Mouse (Mus musculus) liver, embryonic 13.5 days (tissue): ENCODE measurements around the gene Gk5. TPM values are rescaled to one million over a fixed set of nuclear protein-coding genes. Genes with fewer than 3 reads are reported as not detected.

Source experiments
- ATAC-seq: fragments of 200-750 bp; cut with Nextera tagmentation; 2 replicates; pipeline ENCODE4 v1.8.0; 2017; ENCODE audit warnings: low read depth, mild to moderate bottlenecking, moderate number of reproducible peaks, moderate library complexity
- DNase-seq: peaks from one replicate; pipeline ENCODE4 v3.0.0; 2022
- H3K27ac ChIP-seq: fragments of 300-500 bp; sonication (generic); 2 replicates; pipeline ENCODE4 v1.5.1; 2015; ENCODE audit warnings: moderate library complexity, mild to moderate bottlenecking, inconsistent platforms
- H3K27me3 ChIP-seq: fragments of 300-500 bp; sonication (generic); 2 replicates; pipeline ENCODE4 v1.6.1; 2015; ENCODE audit warnings: mild to moderate bottlenecking, inconsistent platforms
- H3K36me3 ChIP-seq: fragments of 300-500 bp; sonication (generic); 2 replicates; pipeline ENCODE4 v1.6.1; 2015; ENCODE audit warnings: mild to moderate bottlenecking, inconsistent platforms
- H3K4me1 ChIP-seq: fragments of 300-500 bp; sonication (generic); replicated peaks from 2 replicates; pipeline ENCODE4 v1.6.1; 2015; ENCODE audit warnings: inconsistent platforms
- H3K4me2 ChIP-seq: fragments of 300-500 bp; sonication (generic); 2 replicates; pipeline ENCODE4 v1.6.1; 2015; ENCODE audit warnings: inconsistent platforms, mild to moderate bottlenecking, moderate library complexity
- H3K4me3 ChIP-seq: fragments of 300-500 bp; sonication (generic); replicated peaks from 2 replicates; pipeline ENCODE4 v1.5.1; 2015; ENCODE audit warnings: mild to moderate bottlenecking, inconsistent platforms
- H3K9ac ChIP-seq: fragments of 300-500 bp; sonication (generic); 2 replicates; pipeline ENCODE4 v1.6.1; 2015; ENCODE audit warnings: mild to moderate bottlenecking, inconsistent platforms
- H3K9me3 ChIP-seq: fragments of 300-500 bp; sonication (generic); replicated peaks from 2 replicates; pipeline ENCODE4 v1.6.1; 2016; ENCODE audit warnings: inconsistent platforms
- WGBS: fragments of 180-500 bp; shearing (Covaris S2); methylation state at CpG from one replicate; pipeline ENCODE4 v1.1.7; 2015; ENCODE audit not compliant: insufficient replicate concordance; 5-methylcytosine and 5-hydroxymethylcytosine counted together
- polyA plus RNA-seq: library from polyadenylated mRNA; unstranded; fragments of >200 nt; fragmentation: Nextera tagmentation; extraction: Ambion mirVana; gene quantifications from 2 replicates; pipeline ENCODE4 v1.2.1, GENCODE M21; 2015

Gene Gk5
- polyA plus RNA-seq, 1 experiment from 2014 or later, result 0.47 TPM

GRCm38 (mm10) chr9:96195885-96196622, 76.9 kb downstream of the Gk5 start, which contains the start of gene Tfdp2:
Gene Tfdp2 (plus strand): TSS chr9:96196275.
- Histone ChIP-seq H3K9ac (peak within 1 kb of the TSS; percentile 81), H3K4me2 (peak within 1 kb of the TSS; percentile 100), H3K9me3 (no peaks in the 10 kb centered on the region), H3K4me1 (peaks cover 27% of the 10 kb centered on the region), H3K4me3 (peak within 1 kb of the TSS; percentile 78), H3K27me3 (no peaks in the 10 kb centered on the region), H3K27ac (peak within 1 kb of the TSS; percentile 81), H3K36me3 (no peaks in the 10 kb centered on the region)
- DNase-seq, result peak; percentile 86
- under 1% methylated on average over 76 of the region's 81 CpGs for WGBS
- peak; percentile 98 for ATAC-seq

GRCm38 (mm10) chr9:96196636-96197181, 77.5 kb downstream of the Gk5 start:
- Histone ChIP-seq H3K4me1 (peaks cover 27% of the 10 kb centered on the region), H3K36me3 (no peaks in the 10 kb centered on the region), H3K9me3 (no peaks in the 10 kb centered on the region), H3K27ac (peak overlapping the region; percentile 81), H3K27me3 (no peaks in the 10 kb centered on the region), H3K4me3 (peak overlapping the region; percentile 78), H3K4me2 (peak overlapping the region; percentile 100), H3K9ac (peak overlapping the region; percentile 81)
- DNase-seq (peak; percentile 26), ATAC-seq (no peak)
- 2% methylated on average over 20 of the region's 20 CpGs for WGBS

GRCm38 (mm10) chr9:96197806-96198205, 78.6 kb downstream of the Gk5 start:
- no peaks in the 10 kb centered on the region for H3K9me3 ChIP-seq
- H3K4me1 ChIP-seq, result peaks cover 27% of the 10 kb centered on the region
- no peak for ATAC-seq
- H3K27me3 ChIP-seq, result no peaks in the 10 kb centered on the region
- 82% methylated on average over 9 of the region's 9 CpGs for WGBS
- no peak for DNase-seq
- 0 out of 2 replicates have a peak, but pooled peaks cover 3% of the 10 kb centered on the region for H3K36me3 ChIP-seq
- peak overlapping the region; percentile 78 for H3K4me3 ChIP-seq
- no peak overlapping the region for H3K27ac ChIP-seq
- H3K9ac ChIP-seq, result no peak overlapping the region
- peak overlapping the region; percentile 100 for H3K4me2 ChIP-seq

- Histone ChIP-seq H3K36me3 (0 out of 2 replicates have a peak, but pooled peaks cover 5% of the 10 kb centered on the region), H3K9me3 (no peaks in the 10 kb centered on the region), H3K27me3 (no peaks in the 10 kb centered on the region), H3K4me3 (no peak overlapping the region), H3K4me1 (peaks cover 7% of the 10 kb centered on the region), H3K9ac (no peak overlapping the region), H3K27ac (no peak overlapping the region), H3K4me2 (no peak overlapping the region)
- ATAC-seq (no peak), DNase-seq (no peak)
- 87% methylated on average over 3 of the region's 3 CpGs for WGBS
Observed at GRCm38 (mm10) chr9:96203663-96204062, 84.5 kb downstream of the Gk5 start.

- peaks cover 7% of the 10 kb centered on the region for H3K4me1 ChIP-seq
- 0 out of 2 replicates have a peak, but pooled peaks cover 4% of the 10 kb centered on the region for H3K36me3 ChIP-seq
- H3K9me3 ChIP-seq, result no peaks in the 10 kb centered on the region
- H3K27me3 ChIP-seq, result no peaks in the 10 kb centered on the region
- 79% methylated on average over 3 of the region's 3 CpGs for WGBS
- ATAC-seq, result no peak
- H3K9ac ChIP-seq, result no peak overlapping the region
- no peak overlapping the region for H3K4me3 ChIP-seq
- no peak overlapping the region for H3K4me2 ChIP-seq
- no peak overlapping the region for H3K27ac ChIP-seq
- no peak for DNase-seq
Observed at GRCm38 (mm10) chr9:96207428-96207827, 88.3 kb downstream of the Gk5 start.

- no peaks in the 10 kb centered on the region for H3K4me1 ChIP-seq
- 75% methylated on average over 3 of the region's 3 CpGs for WGBS
- ATAC-seq (no peak), DNase-seq (no peak)
- no peak overlapping the region for H3K4me3 ChIP-seq
- H3K9me3 ChIP-seq, result no peaks in the 10 kb centered on the region
- H3K36me3 ChIP-seq, result no peaks in the 10 kb centered on the region
- no peak overlapping the region for H3K9ac ChIP-seq
- H3K4me2 ChIP-seq, result no peak overlapping the region
- no peak overlapping the region for H3K27ac ChIP-seq
- no peaks in the 10 kb centered on the region for H3K27me3 ChIP-seq
Observed at GRCm38 (mm10) chr9:96213036-96213645, 94.0 kb downstream of the Gk5 start.

GRCm38 (mm10) chr9:96214171-96214570, 95.0 kb downstream of the Gk5 start:
- Histone ChIP-seq H3K4me3 (no peak overlapping the region), H3K27me3 (no peaks in the 10 kb centered on the region), H3K4me2 (no peak overlapping the region), H3K27ac (no peak overlapping the region), H3K36me3 (no peaks in the 10 kb centered on the region), H3K9me3 (no peaks in the 10 kb centered on the region), H3K4me1 (peaks cover 8% of the 10 kb centered on the region), H3K9ac (no peak overlapping the region)
- 79% methylated on average over 2 of the region's 2 CpGs for WGBS
- ATAC-seq (no peak), DNase-seq (no peak)

- H3K27me3 ChIP-seq, result no peaks in the 10 kb centered on the region
- peaks cover 13% of the 10 kb centered on the region for H3K4me1 ChIP-seq
- H3K27ac ChIP-seq, result no peak overlapping the region
- H3K4me3 ChIP-seq, result no peak overlapping the region
- 84% methylated on average over 1 of the region's 1 CpGs for WGBS
- H3K9me3 ChIP-seq, result no peaks in the 10 kb centered on the region
- DNase-seq (no peak), ATAC-seq (no peak)
- H3K36me3 ChIP-seq, result no peaks in the 10 kb centered on the region
- H3K4me2 ChIP-seq, result no peak overlapping the region
- H3K9ac ChIP-seq, result no peak overlapping the region
Observed at GRCm38 (mm10) chr9:96217299-96217698, 98.1 kb downstream of the Gk5 start.

- DNase-seq, result no peak
- Histone ChIP-seq H3K36me3 (no peaks in the 10 kb centered on the region), H3K4me2 (no peak overlapping the region), H3K27ac (no peak overlapping the region), H3K27me3 (no peaks in the 10 kb centered on the region), H3K9me3 (no peaks in the 10 kb centered on the region), H3K9ac (no peak overlapping the region), H3K4me3 (no peak overlapping the region), H3K4me1 (peaks cover 13% of the 10 kb centered on the region)
- ATAC-seq, result no peak
Observed at GRCm38 (mm10) chr9:96217799-96218198, 98.6 kb downstream of the Gk5 start.

GRCm38 (mm10) chr9:96219114-96219669, 100.0 kb downstream of the Gk5 start:
- Histone ChIP-seq H3K36me3 (no peaks in the 10 kb centered on the region), H3K9ac (no peak overlapping the region; the same call in 1 of the 2 replicates), H3K4me1 (peaks cover 13% of the 10 kb centered on the region), H3K9me3 (no peaks in the 10 kb centered on the region), H3K4me3 (no peak overlapping the region), H3K27me3 (no peaks in the 10 kb centered on the region), H3K27ac (peak overlapping the region; percentile 75), H3K4me2 (no peak overlapping the region)
- ATAC-seq, result peak; percentile 82
- DNase-seq, result no peak
- 37% methylated on average over 2 of the region's 2 CpGs for WGBS

- no peak overlapping the region for H3K4me3 ChIP-seq
- H3K4me2 ChIP-seq, result no peak overlapping the region
- H3K27ac ChIP-seq, result 0 out of 2 replicates have a peak overlapping the region, but pooled peaks have one; percentile 29
- no peaks in the 10 kb centered on the region for H3K9me3 ChIP-seq
- no peak for DNase-seq
- ATAC-seq, result no peak
- no peaks in the 10 kb centered on the region for H3K27me3 ChIP-seq
- H3K4me1 ChIP-seq, result peaks cover 13% of the 10 kb centered on the region
- H3K9ac ChIP-seq, result no peak overlapping the region
- no peaks in the 10 kb centered on the region for H3K36me3 ChIP-seq
Observed at GRCm38 (mm10) chr9:96220419-96220818, 101.3 kb downstream of the Gk5 start.
